Mouse (Mus musculus) CH12.LX (cell line): ENCODE data around the gene Pakap.

Source experiments
- GABPA ChIP-seq: IDR thresholded peaks from 2 replicates; pipeline ENCODE4 v1.6.1; 2012; ENCODE audit warnings: low read depth, low read length, improper control_type of control experiment, inconsistent platforms; ENCODE audit not compliant: insufficient replicate concordance
- JUN ChIP-seq: IDR thresholded peaks from 2 replicates; pipeline ENCODE4 v1.6.1; 2011; ENCODE audit warnings: low read depth, mild to moderate bottlenecking, low read length, improper control_type of control experiment, moderate library complexity; ENCODE audit not compliant: insufficient read depth

GRCm38 (mm10) chr4:57860204-57860611 is 292.2 kb downstream of the Pakap start:
- no peak for TF ChIP-seq JUN
- no peak for TF ChIP-seq GABPA
